Mouse (Mus musculus) kidney, postnatal 36 days (tissue): ENCODE results near the gene Tff3.

Source experiments
- DNase-seq, 2 experiments: peaks; one replicate each; pipeline ENCODE4 v3.0.0; 2021 to 2022; ENCODE audit warnings: mixed read lengths in 2 of 2

Tff3 gene

GRCm38 (mm10) chr17:31119429-31119828 is 10.0 kb downstream of the Tff3 start:
- peak; percentile 65 to 90 for DNase-seq

- no peak for DNase-seq
These were observed 11.5 kb downstream of the Tff3 start for GRCm38 (mm10) chr17:31117946-31118345.

GRCm38 (mm10) chr17:31116063-31116462 is 13.4 kb downstream of the Tff3 start:
- no peak for DNase-seq

GRCm38 (mm10) chr17:31113191-31113856 is 16.1 kb downstream of the Tff3 start:
- DNase-seq, result no peak

GRCm38 (mm10) chr17:31108388-31108787 is 21.1 kb downstream of the Tff3 start:
- peak; percentile 16 to 39 for DNase-seq

GRCm38 (mm10) chr17:31103823-31104222 is 25.6 kb downstream of the Tff3 start:
- DNase-seq, result no peak

GRCm38 (mm10) chr17:31103007-31103570 is 26.4 kb downstream of the Tff3 start:
- no peak for DNase-seq

GRCm38 (mm10) chr17:31098788-31099187 is 30.7 kb downstream of the Tff3 start:
- no peak for DNase-seq

- DNase-seq, result no peak
These were observed 32.6 kb downstream of the Tff3 start for GRCm38 (mm10) chr17:31096893-31097292.

- DNase-seq, result no peak
These were observed 33.9 kb downstream of the Tff3 start for GRCm38 (mm10) chr17:31095570-31095969.

GRCm38 (mm10) chr17:31094781-31095180 is 34.7 kb downstream of the Tff3 start:
- DNase-seq, result no peak

- no peak for DNase-seq
These were observed 38.3 kb downstream of the Tff3 start for GRCm38 (mm10) chr17:31091023-31091735.

GRCm38 (mm10) chr17:31089848-31090247 is 39.6 kb downstream of the Tff3 start:
- no peak for DNase-seq

- DNase-seq, result no peak
These were observed 40.7 kb downstream of the Tff3 start for GRCm38 (mm10) chr17:31088711-31089110.

- no peak for DNase-seq
These were observed 43.2 kb downstream of the Tff3 start for GRCm38 (mm10) chr17:31086196-31086595.

- DNase-seq, result no peak
These were observed 43.9 kb downstream of the Tff3 start for GRCm38 (mm10) chr17:31085519-31085918.

GRCm38 (mm10) chr17:31082296-31083078 is 47.0 kb downstream of the Tff3 start:
- DNase-seq, result peak in 1 of 2 experiments; percentile 32

GRCm38 (mm10) chr17:31079078-31079840 is 50.2 kb downstream of the Tff3 start:
- peak; percentile 63 to 73 for DNase-seq

- DNase-seq, result no peak
These were observed 50.9 kb downstream of the Tff3 start for GRCm38 (mm10) chr17:31078581-31078980.

GRCm38 (mm10) chr17:31077561-31077960 is 51.9 kb downstream of the Tff3 start:
- DNase-seq, result no peak

- DNase-seq, result no peak
These were observed 54.0 kb downstream of the Tff3 start for GRCm38 (mm10) chr17:31075471-31075870.
